Mouse (Mus musculus) bone marrow, adult 2 months (tissue): ENCODE results near the gene Angptl6. TPM values are rescaled to one million over a fixed set of nuclear protein-coding genes. Genes with fewer than 3 reads are reported as not detected.
"Not testable (repeated sequence)": the region's sequence is repeated elsewhere in the genome, so short reads cannot be mapped to it uniquely, and the experiment has no call there.

Source experiments
- H3K27ac ChIP-seq: fragments of 200-500 bp; 2 replicates; pipeline ENCODE4 v1.5.1; 2012; ENCODE audit warnings: low read depth, mild to moderate bottlenecking, control low read depth, inconsistent platforms, low read length; ENCODE audit not compliant: control insufficient read depth, poor library complexity, insufficient read depth
- H3K4me1 ChIP-seq: fragments of 200-500 bp; 2 replicates; pipeline ENCODE4 v1.6.1; 2011; ENCODE audit warnings: low read length; ENCODE audit not compliant: control insufficient read depth, insufficient read depth
- H3K4me3 ChIP-seq: fragments of 200-500 bp; replicated peaks from 2 replicates; pipeline ENCODE3; 2011; ENCODE audit warnings: mild to moderate bottlenecking, low read depth, low read length, control low read depth; ENCODE audit not compliant: control insufficient read depth
- CTCF ChIP-seq: fragments of 200-500 bp; IDR thresholded peaks from 2 replicates; pipeline ENCODE4 v1.5.1; 2011; ENCODE audit warnings: low read length, control low read depth; ENCODE audit not compliant: control insufficient read depth, insufficient read depth
- POLR2A ChIP-seq: fragments of 200-500 bp; IDR thresholded peaks from 2 replicates; pipeline ENCODE4 v1.6.1; 2011; ENCODE audit warnings: low read depth, mild to moderate bottlenecking, control low read depth, low read length, borderline replicate concordance; ENCODE audit not compliant: control insufficient read depth
- WGBS: fragments of 180-500 bp; shearing (Covaris S2); methylation state at CpG from one replicate; pipeline ENCODE4 v1.1.7; 2018; 5-methylcytosine and 5-hydroxymethylcytosine counted together
- polyA plus RNA-seq: library from polyadenylated mRNA; stranded (reverse); fragments of >200 nt; gene quantifications from 2 replicates; pipeline ENCODE4 v1.2.4, GENCODE M21; 2011; ENCODE audit warnings: low replicate concordance; ENCODE audit not compliant: missing spikeins, insufficient read depth, insufficient read length

Gene Angptl6
- polyA plus RNA-seq, 1 experiment, result 1.6 TPM

- Histone ChIP-seq H3K4me3 (no peak overlapping the region), H3K4me1 (no peaks in the 10 kb centered on the region), H3K27ac (no peak overlapping the region)
- WGBS, result 80% methylated on average over 2 of the region's 2 CpGs
- TF ChIP-seq POLR2A (no peak), CTCF (no peak)
These were observed 29.3 kb downstream of the Angptl6 start for GRCm38 (mm10) chr9:20850179-20850578.

DNA sequence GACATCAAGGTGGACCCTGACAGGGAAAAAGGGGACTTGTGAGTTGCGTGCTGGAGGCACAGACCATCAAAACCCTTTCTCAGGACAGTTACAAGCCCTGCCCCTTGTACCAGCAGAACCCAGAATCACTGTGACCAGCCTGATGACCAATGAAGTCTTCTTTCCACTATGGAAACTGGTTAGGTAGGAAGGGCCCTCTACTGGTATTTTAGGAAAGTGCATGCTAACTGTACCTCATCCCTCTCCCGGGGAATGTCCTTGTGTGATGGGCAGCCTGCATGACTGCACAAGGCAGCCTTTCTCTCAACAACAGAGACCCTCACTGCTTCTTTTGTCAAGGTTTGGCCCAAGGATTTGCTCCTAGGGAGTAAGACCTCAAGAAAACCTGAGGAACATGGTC, 36.9 kb downstream of the Angptl6 start:
- WGBS, result 28% methylated on average over 2 of the region's 2 CpGs
- TF ChIP-seq CTCF, result no peak
- no peak for TF ChIP-seq POLR2A
- no peak overlapping the region for H3K4me3 ChIP-seq
- no peak overlapping the region for H3K27ac ChIP-seq
- no peaks in the 10 kb centered on the region for H3K4me1 ChIP-seq

DNA sequence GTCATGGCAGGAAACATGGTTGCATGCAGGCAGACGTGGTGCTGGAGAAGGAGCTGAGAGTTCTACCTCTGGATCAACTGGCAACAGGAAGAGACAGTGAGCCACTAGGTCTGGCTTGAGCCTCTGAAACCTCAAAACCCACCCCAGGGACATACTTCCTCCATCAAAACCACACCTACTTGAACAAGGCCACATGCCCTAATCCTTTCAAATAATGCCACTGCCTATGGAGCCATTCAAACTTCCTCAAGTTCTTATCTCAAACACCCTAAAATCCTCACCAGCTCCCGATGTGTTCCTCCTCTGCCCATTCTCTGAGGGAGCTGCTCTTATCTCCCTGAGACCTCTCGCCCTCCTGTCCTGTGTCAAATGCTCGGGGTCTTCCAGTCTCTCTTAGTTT, 37.3 kb downstream of the Angptl6 start:
- TF ChIP-seq POLR2A, result no peak
- no peak for TF ChIP-seq CTCF

GRCm38 (mm10) chr9:20838931-20839330, 40.6 kb downstream of the Angptl6 start:
- Histone ChIP-seq H3K27ac (no peak overlapping the region), H3K4me1 (no peaks in the 10 kb centered on the region), H3K4me3 (no peak overlapping the region)
- 62% methylated on average over 6 of the region's 6 CpGs for WGBS
- TF ChIP-seq POLR2A, result no peak
- no peak for TF ChIP-seq CTCF

More for the DNA sequence above, 37.3 kb downstream of the Angptl6 start:
- Histone ChIP-seq H3K27ac (no peak overlapping the region), H3K4me3 (no peak overlapping the region), H3K4me1 (no peaks in the 10 kb centered on the region)
- WGBS, result 19% methylated on average over 4 of the region's 4 CpGs

DNA sequence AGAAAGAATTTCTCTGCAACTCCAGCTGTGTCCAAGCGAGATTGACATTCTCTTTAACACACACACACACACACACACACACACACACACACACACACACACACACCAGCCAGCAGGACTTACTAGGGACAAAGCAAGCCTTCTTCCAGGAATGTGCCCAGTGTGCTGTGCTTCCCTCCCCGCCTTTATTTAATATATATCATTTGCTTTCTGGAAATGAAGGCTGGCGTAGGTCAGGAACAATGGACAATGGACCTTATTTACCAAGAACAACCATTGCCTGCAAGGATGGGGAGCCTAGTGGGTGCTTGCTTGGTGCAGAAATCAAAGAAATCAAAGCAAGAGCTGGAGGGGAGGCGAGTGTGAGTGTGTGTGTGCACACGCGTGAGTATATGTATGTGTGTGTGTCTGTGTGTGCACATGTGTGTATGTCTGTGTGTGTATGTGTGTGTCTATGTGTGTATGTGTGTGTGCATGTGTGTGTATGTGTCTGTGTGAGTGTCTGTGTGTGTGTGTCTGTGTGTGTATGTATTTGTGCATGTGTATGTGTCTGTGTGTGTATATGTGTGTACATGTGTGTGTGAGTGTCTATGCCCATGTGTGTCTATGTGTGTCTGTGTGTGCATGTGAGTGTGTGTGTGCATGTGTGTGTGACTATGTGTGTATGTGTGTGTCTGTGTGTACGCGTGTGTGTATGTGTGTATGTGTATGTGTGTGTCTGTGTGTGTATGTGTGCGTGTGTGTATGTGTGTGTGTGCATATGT, 42.2 kb downstream of the Angptl6 start:
- Histone ChIP-seq H3K27ac (no peak overlapping the region), H3K4me1 (no peaks in the 10 kb centered on the region), H3K4me3 (no peak overlapping the region)
- TF ChIP-seq CTCF (no peak), POLR2A (no peak)
- 78% methylated on average over 9 of the region's 9 CpGs for WGBS

DNA sequence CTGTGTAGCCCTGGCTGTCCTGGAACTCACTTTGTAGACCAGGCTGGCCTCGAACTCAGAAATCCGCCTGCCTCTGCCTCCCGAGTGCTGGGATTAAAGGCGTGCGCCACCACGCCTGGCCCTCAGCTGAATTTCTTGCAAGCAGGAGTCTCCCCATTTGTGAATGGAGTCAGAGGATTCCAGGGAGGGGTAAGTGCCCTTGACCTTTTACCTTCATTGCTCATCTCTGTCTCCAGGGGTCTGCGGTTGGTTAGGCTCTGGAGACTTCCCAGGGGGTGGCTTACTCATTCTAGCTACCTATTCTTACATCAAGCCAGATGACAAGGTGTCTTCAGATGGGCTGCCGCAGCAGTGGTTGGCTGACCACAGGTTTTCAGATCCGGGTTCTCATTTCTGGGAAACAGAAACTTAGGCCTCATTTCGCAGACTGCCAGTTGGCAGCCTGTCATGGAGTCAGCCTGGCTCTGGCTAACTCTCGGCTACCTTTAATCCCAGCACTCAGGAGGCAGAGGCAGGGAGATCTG, 44.0 kb downstream of the Angptl6 start:
- H3K4me1 ChIP-seq, H3K27ac ChIP-seq, H3K4me3 ChIP-seq: not testable (repeated sequence)
- WGBS, result 77% methylated on average over 11 of the region's 11 CpGs

DNA sequence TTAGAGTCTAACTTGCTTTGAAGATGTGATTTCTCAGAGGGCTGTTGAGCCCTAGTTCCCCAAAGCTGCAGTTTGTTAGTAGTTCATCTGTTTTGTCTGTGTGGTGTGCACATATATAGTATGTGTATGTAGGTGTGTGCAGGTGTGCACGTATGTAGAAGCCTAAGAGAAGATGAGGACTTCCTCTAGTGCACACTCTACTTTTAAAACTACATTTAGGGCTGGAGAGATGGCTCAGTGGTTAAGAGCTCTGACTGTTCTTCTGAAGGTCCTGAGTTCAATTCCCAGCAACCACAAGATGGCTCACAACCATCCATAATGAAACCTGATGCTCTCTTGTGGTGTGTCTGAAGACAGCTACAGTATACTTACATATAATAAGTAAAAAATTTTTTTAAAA, 44.6 kb downstream of the Angptl6 start:
- no peak overlapping the region for H3K27ac ChIP-seq
- H3K4me3 ChIP-seq, result no peak overlapping the region
- WGBS, result 48% methylated on average over 1 of the region's 1 CpGs
- TF ChIP-seq POLR2A (no peak), CTCF (no peak)
- H3K4me1 ChIP-seq, result no peaks in the 10 kb centered on the region

DNA sequence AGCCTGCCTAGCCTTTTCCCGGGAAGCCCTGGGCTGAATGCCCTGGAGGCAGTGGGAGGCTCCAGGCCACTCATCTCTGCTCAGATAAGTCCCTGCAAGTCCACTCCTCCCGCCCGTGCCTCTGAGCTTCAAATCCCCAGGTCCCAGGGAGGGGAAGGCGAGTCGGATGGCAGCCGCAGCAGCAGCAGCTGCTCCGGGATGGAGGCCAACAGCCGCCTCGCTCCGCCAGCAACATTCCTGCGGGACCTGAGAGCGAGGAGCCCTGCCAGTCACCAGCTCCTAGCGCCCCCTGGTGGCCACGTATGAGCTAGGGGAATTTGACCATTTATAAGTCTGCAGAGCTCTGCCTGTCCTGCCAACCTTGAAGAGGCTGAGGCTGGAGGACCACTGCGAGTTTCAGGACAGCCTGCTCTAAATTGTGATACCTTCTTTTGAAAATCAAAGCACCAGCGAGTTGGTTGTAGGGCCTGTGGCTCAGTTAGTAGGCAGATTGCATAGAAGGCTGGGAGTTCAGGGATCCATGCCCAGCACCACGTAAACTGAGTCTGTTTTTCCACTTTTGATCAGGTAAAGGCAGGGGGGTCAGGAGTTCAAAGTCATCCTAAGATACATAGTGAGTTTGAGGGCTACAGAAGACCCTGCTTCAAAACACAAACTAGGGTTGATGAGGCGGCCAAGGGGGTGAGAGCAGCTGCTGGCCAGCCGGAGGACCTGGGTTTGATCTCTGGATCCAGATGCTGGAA, 48.5 kb downstream of the Angptl6 start:
- TF ChIP-seq CTCF, result peak; percentile 83
- TF ChIP-seq POLR2A, result no peak
- peaks cover 5% of the 10 kb centered on the region; the same call in 1 of the 2 replicates for H3K4me1 ChIP-seq
- no peak overlapping the region for H3K27ac ChIP-seq
- no peak overlapping the region for H3K4me3 ChIP-seq
- 16% methylated on average over 19 of the region's 19 CpGs for WGBS

DNA sequence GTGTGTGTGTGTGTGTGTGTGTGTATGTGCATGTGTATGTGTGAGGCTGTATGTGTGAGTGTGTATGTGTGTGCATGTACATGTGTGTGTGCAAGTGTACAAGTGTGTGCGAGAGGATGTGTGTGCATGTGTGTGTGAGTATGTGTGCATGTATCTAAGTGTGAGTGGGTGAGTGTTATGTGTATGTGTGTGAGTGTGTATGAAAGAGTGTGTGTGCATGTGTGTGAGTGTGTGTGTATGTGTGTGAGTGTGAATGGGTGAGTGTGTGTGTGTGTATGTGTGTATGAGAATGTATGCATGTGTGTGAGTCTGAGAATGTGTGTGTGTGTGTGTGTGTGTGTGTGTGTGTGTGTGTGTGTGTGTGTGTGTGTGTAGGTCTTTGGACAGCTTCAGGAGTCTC, 51.4 kb downstream of the Angptl6 start:
- Histone ChIP-seq H3K4me3 (no peak overlapping the region), H3K27ac (no peak overlapping the region), H3K4me1 (peaks cover 5% of the 10 kb centered on the region; the same call in 1 of the 2 replicates)
- WGBS, result 78% methylated on average over 1 of the region's 1 CpGs
- TF ChIP-seq POLR2A, result no peak
- TF ChIP-seq CTCF, result no peak
